Mouse (Mus musculus): ENCODE results near the gene Ano1.

The Ano1 gene

DNA sequence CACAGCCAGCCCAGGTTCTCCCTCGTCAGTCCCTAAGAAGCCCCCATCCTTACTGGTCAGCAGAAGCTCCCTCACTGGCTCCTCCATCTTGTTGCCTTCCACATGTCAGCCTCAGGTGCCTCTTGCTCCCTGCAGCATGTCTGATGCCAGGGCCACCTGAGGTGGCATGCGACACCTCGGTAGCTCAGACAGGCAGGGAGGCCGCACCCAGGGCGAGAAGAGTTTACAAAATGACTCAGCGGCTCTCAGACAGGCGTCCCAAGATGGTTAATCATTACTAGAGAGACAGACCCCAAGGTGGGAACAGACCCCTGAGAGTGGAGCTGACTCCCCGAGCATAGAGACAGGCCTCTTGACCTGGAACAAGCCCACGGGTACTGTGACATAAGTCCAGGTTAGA, at the start of gene Ano1:
TSS of gene Ano1 (minus strand) at position 142 of the 400 bp plus-strand sequence.
- DNase-seq (ENCODE audit: low spot score in 2 of 2) = no peak

DNA sequence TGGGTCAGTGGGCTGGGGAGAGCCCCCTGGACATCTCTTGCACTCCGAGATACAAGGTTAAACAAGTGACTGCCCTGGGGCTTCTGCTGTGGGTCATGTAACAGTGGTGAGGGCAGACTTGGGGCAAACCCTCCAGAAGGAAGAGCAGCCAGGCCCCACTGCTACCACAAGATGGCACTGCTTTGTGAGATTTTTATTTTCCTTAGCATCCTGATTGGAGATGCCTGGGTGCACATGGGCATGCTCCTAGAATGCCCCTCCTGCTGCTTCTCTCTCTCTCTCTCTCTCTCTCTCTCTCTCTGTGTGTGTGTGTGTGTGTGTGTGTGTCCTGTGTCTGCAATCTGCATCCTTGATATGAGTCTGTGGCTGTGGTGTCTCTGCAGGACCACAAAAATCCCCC, 46.7 kb upstream of the Ano1 start:
- DNase-seq (ENCODE audit: low spot score in 2 of 2) = peak; percentile 30 to 51

DNA sequence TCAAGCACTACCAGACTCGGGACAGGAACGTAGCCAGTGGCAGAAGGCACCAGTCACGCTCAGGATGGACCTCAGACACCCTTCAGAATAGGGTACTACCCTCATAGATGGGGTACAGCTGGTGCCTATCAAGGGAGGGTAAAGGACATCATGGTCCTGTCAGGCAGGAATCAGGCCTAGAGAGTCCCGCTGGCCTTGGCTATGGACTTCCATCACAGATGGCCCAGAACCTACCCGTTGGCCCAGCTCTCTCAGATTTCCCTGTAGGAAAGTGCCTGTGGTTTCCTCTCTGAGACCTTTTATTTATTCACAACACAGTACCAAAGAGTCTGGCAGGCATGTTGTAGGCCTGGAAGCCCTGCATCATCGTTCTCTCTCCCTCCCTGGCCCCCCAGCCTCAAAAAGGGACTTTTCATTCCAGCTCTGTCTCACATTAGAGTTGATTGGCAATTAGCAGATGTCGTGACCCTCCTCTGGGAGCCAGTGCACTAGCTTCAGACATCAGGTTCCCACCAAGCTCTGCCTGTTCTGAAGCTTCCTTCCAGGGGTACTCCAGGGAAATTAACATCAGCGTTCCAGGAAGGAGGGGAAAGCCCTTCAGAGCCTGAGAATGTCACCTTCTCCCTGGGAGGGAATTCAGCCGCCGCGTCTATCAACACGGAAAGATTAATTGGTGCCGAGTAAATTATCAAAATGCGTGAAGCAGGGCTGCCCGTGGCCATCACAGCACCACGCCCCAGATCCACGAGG, 45.4 kb upstream of the Ano1 start:
- DNase-seq (ENCODE audit: low spot score in 2 of 2) = no peak

DNA sequence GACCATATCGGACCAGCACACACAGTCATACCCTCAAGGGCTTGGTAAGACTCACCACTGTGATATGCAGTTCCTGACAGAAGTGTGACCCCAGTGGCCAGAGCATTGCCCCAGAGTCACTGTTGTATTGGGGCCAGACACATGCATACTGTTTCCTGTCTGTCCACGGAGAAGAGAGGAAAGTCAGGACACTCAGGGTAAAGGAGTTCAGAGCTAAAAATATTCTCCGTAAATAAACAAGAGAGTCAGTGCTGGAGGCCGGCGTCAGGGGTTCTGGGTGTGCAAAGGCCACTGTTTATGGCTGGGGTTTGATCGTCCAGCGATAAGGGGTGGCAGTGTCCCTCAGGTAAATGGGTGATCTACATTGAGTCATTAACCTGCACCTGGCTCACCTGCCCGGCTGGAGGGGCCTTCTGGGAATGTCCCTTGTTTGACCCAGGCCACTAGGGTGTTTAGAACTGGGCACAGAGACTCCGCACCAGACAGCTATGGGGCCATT, 44.3 kb upstream of the Ano1 start:
- DNase-seq (ENCODE audit: low spot score in 2 of 2) = no peak

DNA sequence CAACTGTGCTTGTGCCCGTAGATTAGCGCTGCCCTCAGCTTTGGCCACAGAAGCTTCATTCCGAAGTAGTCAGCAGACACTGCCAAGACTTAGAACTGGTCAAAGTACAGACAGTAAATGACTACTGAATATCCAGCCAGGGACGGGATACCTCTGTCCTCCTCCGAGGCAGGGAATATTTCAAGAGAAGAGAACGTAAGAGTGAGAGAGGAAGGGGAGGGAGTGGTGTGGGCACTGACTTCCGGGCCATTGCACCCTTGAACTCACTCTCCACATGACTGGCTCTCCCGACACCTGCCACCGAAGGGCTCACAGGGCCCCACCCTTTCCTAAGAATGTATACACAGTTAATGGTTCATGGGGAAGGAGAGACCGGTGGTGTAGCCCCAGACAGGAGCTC, 41.5 kb upstream of the Ano1 start:
- DNase-seq (ENCODE audit: low spot score in 2 of 2) = no peak

DNA sequence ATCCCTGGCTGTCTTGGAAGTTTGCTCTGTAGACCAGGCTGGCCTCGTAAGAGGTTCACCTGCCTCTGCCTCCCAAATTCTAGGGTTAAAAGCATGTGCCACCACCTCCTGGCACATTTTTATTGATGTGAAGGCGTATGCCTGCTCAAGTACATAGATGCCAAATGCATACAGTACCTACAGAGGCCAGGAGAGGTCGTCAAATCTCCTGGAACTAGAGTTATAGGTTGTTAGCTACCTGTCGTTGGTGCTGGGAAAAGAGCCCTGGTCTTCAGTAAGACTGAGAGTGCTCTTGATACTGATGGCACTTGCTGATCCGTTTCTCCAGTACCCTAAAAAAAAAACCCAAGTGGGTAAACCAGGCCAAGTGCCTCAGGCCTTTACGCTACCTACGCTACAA, 39.7 kb upstream of the Ano1 start:
- DNase-seq (ENCODE audit: low spot score in 2 of 2) = no peak

DNA sequence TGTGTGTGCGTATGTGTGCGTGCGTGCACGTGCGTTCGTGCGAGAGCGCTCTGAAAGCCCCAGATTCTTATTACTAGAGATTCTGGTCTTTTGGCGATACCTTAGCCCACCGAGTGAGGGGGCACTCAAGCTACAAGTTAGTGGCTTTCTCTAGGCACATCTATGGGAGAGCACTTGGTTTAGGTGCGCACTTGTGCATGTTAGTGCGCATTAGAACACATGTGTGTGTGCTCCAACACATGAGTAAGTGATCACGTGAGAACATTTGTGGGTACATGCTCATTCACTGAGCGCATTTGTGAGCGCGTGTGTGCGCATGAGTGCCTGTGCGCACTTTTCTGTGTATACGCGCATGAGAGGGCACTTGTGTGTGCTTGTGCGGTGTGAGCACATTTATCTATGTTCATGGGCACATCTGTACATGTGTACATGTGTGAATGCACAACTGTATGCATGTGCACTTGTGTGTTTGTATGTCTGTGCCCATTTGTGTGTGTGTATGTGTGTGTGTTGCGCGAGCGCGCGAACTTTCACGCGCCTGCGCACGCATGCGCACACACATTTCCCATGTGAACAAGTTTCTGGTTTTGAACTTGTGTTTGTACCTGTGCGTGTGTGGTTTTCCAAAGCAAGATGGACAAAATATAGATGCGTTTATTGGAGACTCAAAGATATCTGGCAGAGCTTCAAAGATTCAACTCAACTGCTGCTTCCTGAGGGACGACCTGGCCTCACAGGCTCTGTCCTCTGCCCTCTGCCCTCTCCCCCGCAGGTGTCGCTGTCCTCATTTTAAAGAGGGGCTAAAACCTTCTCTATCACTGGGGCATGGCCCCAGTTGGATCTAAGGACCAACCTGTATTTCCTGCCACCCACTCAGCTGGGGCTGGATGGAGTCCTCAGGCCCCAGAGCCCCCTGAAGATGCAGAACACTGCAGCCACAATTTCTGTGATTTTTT, 38.1 kb upstream of the Ano1 start:
- peak; percentile 27 to 34 for DNase-seq (ENCODE audit: low spot score in 2 of 2)

DNA sequence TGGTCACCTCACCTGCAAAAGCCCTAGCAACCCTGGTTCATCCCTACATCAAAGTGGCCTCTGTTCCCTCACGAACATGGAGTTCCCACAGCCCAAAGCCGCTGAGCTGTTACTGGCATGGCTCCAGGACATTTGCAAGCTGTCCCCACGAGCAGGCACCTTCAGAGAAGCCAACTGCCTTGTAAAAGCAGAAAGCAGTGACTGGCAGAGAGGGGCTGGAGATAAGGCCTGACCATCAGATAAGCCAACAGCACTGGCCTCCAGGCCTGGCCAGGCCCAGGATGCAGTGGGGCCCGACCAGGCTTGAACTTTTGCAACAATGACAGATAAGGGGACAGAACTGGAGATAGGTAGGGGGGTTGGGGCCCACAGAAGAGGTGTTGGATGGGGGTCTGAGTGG, 36.9 kb upstream of the Ano1 start:
- DNase-seq (ENCODE audit: low spot score in 2 of 2) = peak in 1 of 2 experiments; percentile 31

DNA sequence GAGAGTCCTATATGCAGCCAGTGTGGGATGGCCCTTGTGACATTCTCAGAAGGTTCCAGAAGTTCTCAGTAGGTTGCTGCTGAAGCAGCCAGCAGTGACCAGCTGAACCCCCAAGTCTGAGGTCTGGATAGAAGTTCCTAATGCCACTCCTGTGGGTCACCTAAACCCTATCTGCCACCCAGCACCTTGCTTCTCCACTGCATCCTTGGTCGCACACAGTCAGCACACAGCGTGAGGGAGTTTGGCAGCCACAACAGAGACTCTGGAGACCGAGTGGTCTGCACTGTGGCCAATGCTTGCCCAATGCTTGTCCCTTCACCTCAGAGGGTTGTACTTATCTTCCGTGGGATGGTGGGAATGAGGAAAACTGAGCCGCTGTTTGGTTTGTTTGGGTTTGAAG, 35.7 kb upstream of the Ano1 start:
- no peak for DNase-seq (ENCODE audit: low spot score in 2 of 2)

DNA sequence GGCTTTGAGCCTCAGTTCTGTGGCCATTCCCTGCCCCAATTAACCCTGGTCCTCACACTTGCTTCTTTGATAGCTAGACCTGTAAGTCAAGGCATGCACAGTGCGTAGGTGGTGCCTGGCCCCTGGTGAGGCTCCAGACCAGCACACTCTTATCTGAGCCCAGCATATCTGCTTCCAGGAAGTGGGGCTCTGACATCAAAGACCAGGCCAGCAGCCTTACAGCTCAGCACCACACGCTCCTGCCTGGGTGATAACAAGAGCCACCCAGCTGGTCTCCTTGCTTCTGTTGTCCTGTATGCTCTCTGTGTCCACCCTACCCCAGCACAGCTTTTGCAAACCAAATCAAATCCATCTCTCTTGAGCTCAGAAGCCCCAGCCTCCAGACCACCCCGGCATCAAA, 34.8 kb upstream of the Ano1 start:
- DNase-seq (ENCODE audit: low spot score in 2 of 2) = no peak

DNA sequence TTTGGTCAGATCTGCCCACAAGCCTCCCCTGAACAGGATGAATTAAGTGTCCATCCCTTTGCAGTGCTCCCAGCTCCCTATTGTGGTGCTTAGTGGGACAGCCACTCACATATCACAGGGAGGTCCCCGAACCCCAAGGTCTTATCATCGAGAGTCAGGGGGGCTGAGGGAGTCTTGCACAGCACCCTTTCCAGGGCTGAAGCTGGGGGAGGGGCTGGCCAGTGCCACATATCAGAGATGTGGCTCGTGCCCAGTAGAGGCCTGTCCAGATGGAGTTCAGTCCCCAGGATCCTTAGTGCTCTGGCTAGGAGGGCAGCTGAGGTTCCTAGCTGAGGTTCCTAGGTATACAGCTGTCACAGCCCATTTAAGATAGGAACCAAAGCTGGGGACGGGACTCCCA, 32.4 kb upstream of the Ano1 start:
- no peak for DNase-seq (ENCODE audit: low spot score in 2 of 2)

DNA sequence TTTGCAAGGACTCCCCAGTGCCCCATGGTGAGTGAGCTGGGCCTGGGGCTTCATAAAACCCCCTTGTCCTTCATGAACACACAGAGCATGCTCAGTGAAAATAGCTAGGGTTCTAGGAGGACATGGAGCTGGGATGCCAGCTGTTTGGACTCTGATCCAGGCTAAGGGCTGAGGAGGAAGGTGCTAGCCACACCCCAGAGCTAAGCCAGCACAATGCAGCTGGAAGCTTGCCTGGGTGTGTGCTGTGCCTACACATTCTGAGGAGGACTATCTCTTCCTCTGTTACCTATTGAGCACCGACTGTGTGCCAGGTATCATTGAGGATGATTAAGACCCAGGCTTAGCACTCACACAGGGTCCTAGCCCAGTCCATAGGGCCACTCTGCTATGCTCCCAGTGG, 30.6 kb upstream of the Ano1 start:
- no peak for DNase-seq (ENCODE audit: low spot score in 2 of 2)

DNA sequence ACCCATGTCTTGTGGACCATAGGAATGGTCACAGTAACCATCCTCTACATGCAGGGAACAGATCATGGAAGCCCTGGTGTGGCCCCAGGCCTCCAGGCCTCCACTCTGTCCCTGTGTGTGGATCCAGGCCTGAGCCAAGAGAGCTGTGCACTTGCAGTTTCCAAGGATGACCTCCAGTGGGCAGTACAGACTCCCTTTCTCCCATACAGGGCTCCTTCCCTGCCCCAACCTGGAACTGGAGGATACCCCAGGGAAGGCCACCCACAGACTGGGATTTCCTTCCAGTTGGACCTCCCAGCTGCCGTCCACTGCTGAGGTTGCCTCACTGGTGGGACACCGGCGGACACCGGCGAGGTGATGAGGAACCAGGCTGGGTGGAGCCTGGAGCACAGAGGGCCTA, 29.6 kb upstream of the Ano1 start:
- no peak for DNase-seq (ENCODE audit: low spot score in 2 of 2)

DNA sequence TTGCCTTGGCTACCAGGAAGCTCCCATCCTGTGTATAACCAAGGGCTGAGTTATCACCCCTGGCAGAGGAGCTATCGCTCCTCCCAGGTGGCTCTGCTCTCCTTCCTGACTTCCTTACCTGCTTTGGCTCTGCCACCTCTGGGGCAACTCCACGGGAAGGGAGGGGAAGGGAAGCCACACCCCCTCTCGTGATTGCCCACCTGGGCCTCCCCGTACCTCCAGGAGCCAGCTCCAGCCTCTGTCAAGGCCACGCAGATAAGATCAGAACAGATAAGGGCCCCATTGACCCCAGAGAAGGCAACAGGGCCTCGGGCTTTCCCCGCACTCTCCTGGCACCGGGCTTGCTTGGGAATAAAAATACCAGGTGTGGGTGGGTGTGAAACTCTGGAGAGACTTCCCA, 28.4 kb upstream of the Ano1 start:
- no peak for DNase-seq (ENCODE audit: low spot score in 2 of 2)

DNA sequence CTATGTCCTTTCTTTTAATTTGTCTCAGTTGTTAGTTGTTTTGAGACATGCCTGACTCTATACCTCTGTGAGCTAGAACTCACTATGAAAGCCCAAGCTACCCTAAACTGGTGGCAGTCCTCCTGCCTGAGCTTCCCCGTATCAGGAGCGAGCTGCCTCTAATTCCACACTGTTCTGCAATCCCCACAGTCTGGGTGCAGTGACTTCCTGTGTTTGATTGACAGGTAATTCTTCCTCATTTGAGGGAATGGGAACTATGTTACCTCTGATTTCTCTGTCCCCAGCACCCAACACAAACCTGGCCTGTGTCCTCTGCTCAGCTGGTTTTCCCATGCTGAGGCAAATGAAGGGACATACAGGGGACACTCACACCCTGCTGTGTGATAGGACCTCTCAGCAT, 27.9 kb upstream of the Ano1 start:
- no peak for DNase-seq (ENCODE audit: low spot score in 2 of 2)

DNA sequence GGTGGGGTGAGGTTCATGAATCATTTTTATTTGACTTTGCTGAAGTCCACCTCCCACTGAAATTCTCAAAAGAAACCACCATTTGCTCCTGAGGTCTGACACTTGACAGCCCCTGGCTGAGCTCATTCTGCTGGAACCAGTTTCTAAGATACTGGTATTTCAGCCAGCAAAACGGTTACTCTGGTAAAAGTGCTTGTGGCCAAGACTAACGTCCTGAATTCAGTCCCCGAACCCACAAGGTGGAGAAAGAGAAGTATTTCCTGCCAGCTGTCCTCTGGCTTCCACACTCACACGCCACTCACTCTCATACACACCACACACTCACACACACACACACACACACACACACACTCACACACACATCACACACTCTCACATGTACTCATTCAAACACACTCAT, 26.0 kb upstream of the Ano1 start:
- no peak for DNase-seq (ENCODE audit: low spot score in 2 of 2)

DNA sequence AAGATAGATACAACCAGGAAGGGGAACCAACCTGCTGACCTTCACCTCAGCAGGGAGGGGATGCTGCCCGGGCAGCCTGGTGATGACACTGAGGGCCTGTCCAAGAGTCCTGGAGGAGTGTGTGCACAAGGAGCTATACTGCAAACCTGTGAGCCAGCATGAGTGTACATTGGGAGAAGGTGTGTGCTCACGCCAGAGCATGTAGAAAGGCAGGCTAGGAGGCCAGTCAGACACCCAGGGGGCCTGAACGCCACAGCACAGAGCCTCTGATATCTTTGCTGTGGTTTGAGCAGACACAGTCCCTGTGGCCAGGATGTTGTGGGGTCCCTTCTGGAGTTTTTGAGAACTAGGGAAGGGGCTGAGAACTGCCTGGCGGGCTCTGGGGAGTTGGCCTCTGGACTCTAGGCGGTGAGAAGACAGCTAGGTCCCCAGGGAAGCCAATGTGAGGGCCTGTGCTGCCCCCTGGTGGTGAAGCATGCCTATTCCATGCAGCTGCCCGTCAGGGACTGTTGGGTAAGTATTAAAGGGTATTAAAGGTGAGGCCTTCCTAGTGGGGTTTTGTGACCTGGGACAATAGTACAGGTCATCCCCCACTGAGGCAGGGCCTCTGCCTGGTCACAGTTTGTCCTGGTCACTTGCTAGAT, 24.2 kb upstream of the Ano1 start:
- DNase-seq (ENCODE audit: low spot score in 2 of 2) = peak; percentile 70 to 90

DNA sequence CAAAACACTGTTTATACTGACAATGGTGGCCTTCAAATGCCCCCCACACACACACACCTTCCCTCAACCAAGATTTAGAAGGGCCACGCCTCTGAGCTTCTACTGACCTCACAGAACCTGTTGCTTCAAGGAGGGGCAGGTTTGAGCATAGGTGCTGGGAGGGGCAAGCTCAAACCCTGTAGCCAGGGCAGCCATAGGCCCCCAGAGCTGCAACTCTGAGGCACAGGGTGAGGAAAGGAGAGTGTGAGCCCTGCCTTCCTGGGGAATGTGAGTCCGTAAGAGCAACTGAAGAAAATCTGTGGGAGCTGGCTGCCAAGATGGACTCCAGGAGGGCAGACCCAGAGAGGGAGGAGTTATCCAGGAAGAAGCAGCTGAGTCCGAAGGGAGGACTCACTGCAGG, 23.4 kb upstream of the Ano1 start:
- no peak for DNase-seq (ENCODE audit: low spot score in 2 of 2)

DNA sequence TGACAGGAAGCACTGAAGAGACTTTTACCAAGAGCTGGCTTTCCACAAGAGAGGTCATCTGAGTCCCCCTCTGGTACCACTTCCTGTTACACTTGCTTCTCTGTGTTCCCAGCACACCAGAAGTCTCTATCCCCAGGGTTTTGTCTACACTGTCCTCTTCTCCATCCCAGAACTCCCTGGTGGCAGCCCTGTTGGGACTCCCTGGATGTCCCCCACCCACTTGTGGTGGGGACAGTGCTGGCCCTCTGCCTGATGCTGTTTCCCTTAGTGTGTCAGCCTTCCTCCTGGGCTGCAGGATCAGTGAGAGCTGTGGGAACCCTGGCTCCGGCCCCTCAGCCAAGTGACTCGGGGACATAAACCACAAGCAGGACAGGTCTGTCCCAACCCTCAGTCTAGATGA, 22.5 kb upstream of the Ano1 start:
- no peak for DNase-seq (ENCODE audit: low spot score in 2 of 2)

DNA sequence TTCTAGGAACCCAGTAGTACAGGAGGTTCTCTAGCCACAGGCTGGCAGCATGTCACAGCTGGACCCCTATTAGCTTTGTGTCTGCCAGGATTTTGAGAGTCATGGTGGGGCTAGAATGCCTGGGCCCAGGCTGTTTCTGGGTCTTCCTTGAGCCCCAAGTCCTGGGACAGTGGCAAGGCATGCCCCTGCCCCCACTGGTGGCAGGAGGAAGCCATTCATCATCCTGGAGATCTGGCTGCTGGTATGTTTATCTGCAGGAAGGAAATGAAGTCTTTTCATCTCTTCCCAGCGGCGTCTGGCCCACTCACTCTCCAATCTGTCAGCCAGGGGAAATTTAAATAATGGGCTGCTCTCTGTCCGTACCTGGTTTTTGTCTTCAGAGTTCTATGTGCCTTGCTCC, 18.3 kb upstream of the Ano1 start:
- no peak for DNase-seq (ENCODE audit: low spot score in 2 of 2)

DNA sequence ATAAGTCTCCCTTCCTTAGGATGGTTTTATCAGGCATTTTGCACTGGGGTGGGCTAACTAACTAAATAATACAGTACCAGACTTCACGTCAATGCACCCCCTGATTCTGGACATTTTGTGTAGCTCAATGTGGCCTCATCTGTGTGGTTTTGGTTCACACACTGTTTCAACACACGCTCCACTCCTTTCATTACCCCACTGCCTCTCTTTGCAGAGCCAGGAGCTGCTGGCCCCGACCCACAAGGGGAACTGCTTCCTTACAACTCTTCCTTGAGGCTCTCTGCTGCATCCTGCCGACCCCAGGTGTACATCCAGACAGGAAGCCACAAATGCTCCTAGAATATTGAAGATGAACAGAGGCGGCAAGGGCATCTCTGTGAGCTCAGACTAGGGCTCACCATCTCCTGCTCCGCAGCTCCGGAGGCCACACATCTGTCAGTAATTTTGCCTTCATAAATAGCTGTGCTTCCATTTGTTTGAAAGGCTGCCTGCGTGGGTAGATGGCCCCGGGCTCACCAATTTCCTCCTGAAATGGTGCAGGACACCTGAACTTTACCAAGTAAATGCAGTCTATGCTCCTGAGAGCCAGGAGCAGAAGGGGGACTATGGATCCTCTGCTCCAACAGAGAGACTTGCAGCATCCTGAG, 17.8 kb upstream of the Ano1 start:
- DNase-seq (ENCODE audit: low spot score in 2 of 2) = no peak

DNA sequence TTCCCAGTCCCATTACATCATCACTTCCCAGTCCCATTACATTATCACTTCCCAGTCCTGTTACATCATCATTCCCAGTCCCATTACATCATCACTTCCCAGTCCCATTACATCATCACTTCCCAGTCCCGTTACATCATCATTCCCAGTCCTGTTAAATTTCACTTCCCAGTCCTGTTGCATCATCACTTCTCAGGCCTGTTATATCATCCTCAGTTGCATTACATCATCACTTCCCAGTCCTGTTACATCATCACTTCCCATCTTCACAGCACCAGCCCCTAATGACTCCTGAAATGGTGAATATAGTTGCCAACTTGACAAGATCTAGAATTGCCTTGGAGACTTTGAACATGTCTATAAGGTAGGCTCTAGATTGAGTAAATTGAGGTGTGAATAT, 17.1 kb upstream of the Ano1 start:
- DNase-seq (ENCODE audit: low spot score in 2 of 2) = no peak

Measured in right cerebral cortex, postnatal 10 days (tissue).